ENCODE assay signal across 9 mouse cellular contexts in genomic region chr1:60272471-60272870, GRCm38 (mm10).
A peak's percentile ranks its signal among the peaks of the same experiment; 100 is the strongest.
DNase-seq lines count a peak whose midpoint lies in the region; ATAC-seq and TF ChIP-seq lines count a peak whose summit lies in the region.
"Had no signal": no experiment of that assay in that cellular context is flagged by ENCODE, and none has a peak within 500 bp of the region (broad histone marks: within the 10 kb centered on the region; RNA-seq: fewer than 3 reads in every experiment).

No protein-coding gene starts in this region.

- no peak overlapping the region for H3K4me2 ChIP-seq in kidney, postnatal 0 days (ENCODE audit: low read length)
- no peak overlapping the region for H3K4me2 ChIP-seq in kidney, embryonic 15.5 days

- H3K27me3 ChIP-seq in kidney, postnatal 0 days (ENCODE audit: insufficient read depth, low read length), result no peaks in the 10 kb centered on the region
- H3K27me3 ChIP-seq in kidney, embryonic 15.5 days, result no peaks in the 10 kb centered on the region
- H3K27me3 ChIP-seq: megakaryocyte, embryonic 14.5 days had no signal

- H3K36me3 ChIP-seq in kidney, postnatal 0 days (ENCODE audit: insufficient read depth, low read length), result peaks cover 16% of the 10 kb centered on the region; the same call in 1 of the 2 replicates
- H3K36me3 ChIP-seq in kidney, embryonic 15.5 days, result peaks cover 38% of the 10 kb centered on the region

- WGBS in kidney, postnatal 0 days, result 73% methylated on average over 2 of the region's 2 CpGs
- WGBS in kidney, embryonic 15.5 days, result 82% methylated on average over 2 of the region's 2 CpGs

- no peak for ATAC-seq in kidney, postnatal 0 days (replicated peaks; ENCODE audit: low FRiP score, low read depth)
- no peak for ATAC-seq in kidney, embryonic 15.5 days (replicated peaks; ENCODE audit: low FRiP score)

- peak; percentile 59 for TF ChIP-seq CTCF in kidney, postnatal 0 days (IDR thresholded peaks at IDR 0.05; ENCODE audit: low read depth)

- H3K4me3 ChIP-seq in kidney, postnatal 0 days (replicated peaks; ENCODE audit: low read depth, low read length), result no peak overlapping the region
- H3K4me3 ChIP-seq in kidney, embryonic 15.5 days (replicated peaks), result no peak overlapping the region
- H3K4me3 ChIP-seq: megakaryocyte, embryonic 14.5 days had no signal

- no peak overlapping the region for H3K9ac ChIP-seq in kidney, postnatal 0 days (ENCODE audit: low read depth, low read length)
- H3K9ac ChIP-seq in kidney, embryonic 15.5 days, result no peak overlapping the region

- H3K9me3 ChIP-seq in kidney, postnatal 0 days (replicated peaks; ENCODE audit: low read length), result no peaks in the 10 kb centered on the region
- H3K9me3 ChIP-seq in kidney, embryonic 15.5 days (replicated peaks), result no peaks in the 10 kb centered on the region
- H3K9me3 ChIP-seq: megakaryocyte, embryonic 14.5 days had no signal

- DNase-seq in adrenal gland, postnatal 36 days, result peak; percentile 3 to 17
- no peak for DNase-seq in adrenal gland, adult 2 months
- DNase-seq in kidney, postnatal 0 days (ENCODE audit: low spot score), result peak; percentile 44
- peak; percentile 31 for DNase-seq in CD4-positive helper T cell, adult 2 months (ENCODE audit: low read depth, low spot score)
- DNase-seq in kidney, postnatal 4 days, result peak; percentile 24 to 34
- no peak for DNase-seq in urinary bladder, postnatal 10 days (ENCODE audit: low spot score)
- DNase-seq in spleen, adult 12 weeks (ENCODE audit: low spot score), result no peak

- H3K4me1 ChIP-seq in kidney, postnatal 0 days (replicated peaks; ENCODE audit: insufficient read depth, low read length), result no peaks in the 10 kb centered on the region
- no peaks in the 10 kb centered on the region for H3K4me1 ChIP-seq in kidney, embryonic 15.5 days

- H3K27ac ChIP-seq in kidney, postnatal 0 days, result no peak overlapping the region
- no peak overlapping the region for H3K27ac ChIP-seq in kidney, embryonic 15.5 days

Comparison
In these comparisons a context has a peak if more than half of its experiments do, and no peak if none do; other contexts are left out.
1. DNase-seq: peak in adrenal gland, postnatal 36 days (2 of 2), kidney, postnatal 0 days (single experiment), CD4-positive helper T cell, adult 2 months (single experiment) and kidney, postnatal 4 days (2 of 2); none in adrenal gland, adult 2 months (single experiment), urinary bladder, postnatal 10 days (single experiment) and spleen, adult 12 weeks (single experiment).